Mouse (Mus musculus): Measurements from ENCODE around the gene Mrps24. TPM values are rescaled to one million over a fixed set of nuclear protein-coding genes. Genes with fewer than 3 reads are reported as not detected.

Mrps24 gene
- total RNA-seq, 2 experiments from 2014 or later: 64.7 to 71.7 TPM

GRCm38 (mm10) chr11:5707530-5708353 is 7.7 kb downstream of the Mrps24 start:
- peak; percentile 82 to 87 for DNase-seq (ENCODE audit: low spot score in 2 of 2)
- intact Hi-C loops (cut with DNase I): no loop called here

- intact Hi-C loops (cut with DNase I): no loop called here
- DNase-seq (ENCODE audit: low spot score in 2 of 2): peak in 1 of 2 experiments; percentile 60
These were observed 8.5 kb downstream of the Mrps24 start for GRCm38 (mm10) chr11:5706874-5707529.

- intact Hi-C loops (cut with DNase I): no loop called here
These were observed 9.5 kb downstream of the Mrps24 start for GRCm38 (mm10) chr11:5705972-5706371.

GRCm38 (mm10) chr11:5703341-5703740 is 12.1 kb downstream of the Mrps24 start:
- no peak for DNase-seq (ENCODE audit: low spot score in 2 of 2)

More at GRCm38 (mm10) chr11:5705972-5706371, 9.5 kb downstream of the Mrps24 start:
- no peak for DNase-seq (ENCODE audit: low spot score in 2 of 2)

GRCm38 (mm10) chr11:5702957-5703332 is 12.5 kb downstream of the Mrps24 start:
- no peak for DNase-seq (ENCODE audit: low spot score in 2 of 2)
- intact Hi-C loops (cut with DNase I): no loop called here

More at GRCm38 (mm10) chr11:5703341-5703740, 12.1 kb downstream of the Mrps24 start:
- intact Hi-C loops (cut with DNase I): no loop called here

- intact Hi-C loops (cut with DNase I): no loop called here
- DNase-seq (ENCODE audit: low spot score in 2 of 2): no peak
These were observed 13.1 kb downstream of the Mrps24 start for GRCm38 (mm10) chr11:5702271-5702956.

- intact Hi-C loops (cut with DNase I): no loop called here
- no peak for DNase-seq (ENCODE audit: low spot score in 2 of 2)
These were observed 13.7 kb downstream of the Mrps24 start for GRCm38 (mm10) chr11:5701821-5702220.

GRCm38 (mm10) chr11:5701300-5701699 is 14.2 kb downstream of the Mrps24 start:
- intact Hi-C loops (cut with DNase I): no loop called here
- DNase-seq (ENCODE audit: low spot score in 2 of 2): no peak

GRCm38 (mm10) chr11:5700808-5701207 is 14.7 kb downstream of the Mrps24 start:
- DNase-seq (ENCODE audit: low spot score in 2 of 2): no peak

GRCm38 (mm10) chr11:5691775-5692174 is 23.7 kb downstream of the Mrps24 start:
- intact Hi-C loops (cut with DNase I): loop anchor here (2.0 kb wide), 1 partner anchor 207 kb away; no protein-coding TSS in a partner anchor
- DNase-seq (ENCODE audit: low spot score in 2 of 2): no peak

More at GRCm38 (mm10) chr11:5700808-5701207, 14.7 kb downstream of the Mrps24 start:
- intact Hi-C loops (cut with DNase I): no loop called here

GRCm38 (mm10) chr11:5684283-5684682 is 31.2 kb downstream of the Mrps24 start:
- DNase-seq (ENCODE audit: low spot score in 2 of 2): no peak
- intact Hi-C loops (cut with DNase I): no loop called here

- no peak for DNase-seq (ENCODE audit: low spot score in 2 of 2)
- intact Hi-C loops (cut with DNase I): no loop called here
These were observed 32.9 kb downstream of the Mrps24 start for GRCm38 (mm10) chr11:5682541-5682940.

Other genes with a start within 250 kb of the Mrps24 start
- 100 to 1,000 TPM in 1 of 2 experiments, 10 to 100 TPM in 1; 88.6 to 102 TPM for gene Xbp1, start 195.0 kb downstream of the Mrps24 start, total RNA-seq (2021)
- 10 to 100 TPM; 11.2 to 14.6 TPM for gene Ccdc117, start 173.5 kb downstream of the Mrps24 start, total RNA-seq (2021)
- gene Ankrd36, start 146.0 kb downstream of the Mrps24 start, total RNA-seq (2021): not detected
- 10 to 100 TPM; 65.6 to 75.2 TPM for gene Urgcp, start 46.7 kb upstream of the Mrps24 start, total RNA-seq (2021)
- gene Dbnl, start 72.8 kb upstream of the Mrps24 start, total RNA-seq (2021): 10 to 100 TPM; 69.2 to 72.2 TPM
- 1 to 10 TPM; 6.0 to 6.6 TPM for gene Pgam2, start 88.1 kb upstream of the Mrps24 start, total RNA-seq (2021)
- 10 to 100 TPM in 1 of 2 experiments, 1 to 10 TPM in 1; 8.9 to 13.7 TPM for gene Polm, start 122.3 kb upstream of the Mrps24 start, total RNA-seq (2021)
- 10 to 100 TPM; 12.4 to 19.1 TPM for gene Aebp1, start 146.3 kb upstream of the Mrps24 start, total RNA-seq (2021)
- 10 to 100 TPM; 18.0 to 19.2 TPM for gene Pold2, start 162.6 kb upstream of the Mrps24 start, total RNA-seq (2021)
- gene Myl7, start 183.1 kb upstream of the Mrps24 start, total RNA-seq (2021): not detected
- gene Gck, start 234.4 kb upstream of the Mrps24 start, total RNA-seq (2021): 1 to 10 TPM; 1.6 to 2.2 TPM
- 10 to 100 TPM; 82.8 to 91.0 TPM for gene Ykt6, start 240.0 kb upstream of the Mrps24 start, total RNA-seq (2021)

Data from left cerebral cortex, postnatal 36 days (tissue).